Mouse (Mus musculus): Measurements from ENCODE around the gene Rbbp4. TPM values are rescaled to one million over a fixed set of nuclear protein-coding genes. Genes with fewer than 3 reads are reported as not detected.
A peak's percentile ranks its signal among the peaks of the same experiment; 100 is the strongest.

The Rbbp4 gene
- total RNA-seq, 1 experiment = 81.2 TPM

DNA sequence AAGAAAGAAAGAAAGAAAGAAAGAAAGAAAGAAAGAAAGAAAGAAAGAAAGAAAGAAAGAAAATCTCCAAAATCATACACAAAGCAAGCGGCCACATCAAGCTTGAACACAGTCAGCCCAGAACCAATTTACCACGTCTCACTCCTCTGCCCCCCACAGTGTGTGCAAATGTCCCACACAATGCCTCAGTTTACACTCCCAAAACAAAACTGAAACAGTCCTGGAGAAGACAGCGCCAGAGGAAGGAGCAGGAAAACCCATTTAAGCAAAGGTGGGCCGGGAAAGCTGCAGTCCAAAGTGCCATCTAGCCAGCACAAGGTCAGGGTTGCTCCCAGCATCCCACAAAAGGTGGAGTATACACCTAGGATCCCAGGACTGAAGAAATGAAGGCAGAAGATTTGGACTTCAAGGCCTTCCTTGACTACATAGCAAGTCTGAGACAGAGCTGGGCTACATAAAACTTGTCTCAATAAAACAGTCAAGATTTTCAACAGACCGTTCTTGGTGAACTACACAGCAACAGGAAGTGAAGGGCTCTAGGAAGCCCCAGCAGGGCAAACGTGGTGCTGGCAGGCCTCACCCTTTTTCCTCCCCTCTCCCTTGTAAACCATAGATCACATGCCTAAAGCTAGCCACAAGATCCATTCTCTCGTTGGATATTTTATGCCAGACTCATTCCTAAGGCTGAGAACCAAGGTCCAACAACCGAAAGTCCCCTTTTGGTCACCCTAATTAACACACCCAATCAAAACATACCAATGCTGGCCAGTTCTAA is 38.2 kb upstream of the Rbbp4 start:
- Histone ChIP-seq H3K9ac (ENCODE audit: insufficient read depth, low read depth, low read length, poor library complexity, severe bottlenecking) (peak overlapping the region; percentile 74), H3K36me3 (ENCODE audit: control insufficient read depth, insufficient read depth, low read length, poor library complexity, severe bottlenecking) (no peaks in the 10 kb centered on the region; the same call in 1 of the 2 replicates), H3K4me1 (ENCODE audit: control insufficient read depth in 2 of 2, insufficient read depth in 2 of 2, low read length in 2 of 2, poor library complexity in 1 of 2) (peaks cover 5 to 6% of the 10 kb centered on the region in 2 experiments; a peak in 2 of 4 replicates), H3K4me3 (ENCODE audit: insufficient read depth in 1 of 2, low read depth in 1 of 2, low read length in 2 of 2, poor library complexity in 1 of 2, severe bottlenecking in 1 of 2) (peak overlapping the region; percentile 57 to 83), H3K27ac (ENCODE audit: insufficient read depth, low read depth, low read length, poor library complexity, severe bottlenecking) (peak overlapping the region; percentile 92), H3K9me3 (ENCODE audit: control insufficient read depth, insufficient read depth, low read depth, low read length) (no peaks in the 10 kb centered on the region)
- TF ChIP-seq ZC3H11A (IDR thresholded peaks at IDR 0.05; ENCODE audit: borderline replicate concordance, low read depth, low read length) (no peak), MAFK (IDR thresholded peaks at IDR 0.05; ENCODE audit: insufficient read depth, low read depth, low read length) (no peak), CHD2 (IDR thresholded peaks at IDR 0.05; ENCODE audit: low read depth, low read length) (no peak), HCFC1 (IDR thresholded peaks at IDR 0.05; ENCODE audit: borderline replicate concordance, insufficient read depth, low read length) (no peak), ZNF384 (IDR thresholded peaks at IDR 0.05; ENCODE audit: low read depth, low read length) (no peak)
- DNase-seq (ENCODE audit: low read depth, low spot score) = no peak
- in situ Hi-C loops (cut with MboI; ENCODE audit: low sequenced_read_pairs in 2 of 2, unreplicated experiment in 2 of 2) = no loop called here

GRCm38 (mm10) chr4:129371391-129371790 is 36.2 kb upstream of the Rbbp4 start:
- H3K9ac ChIP-seq (ENCODE audit: insufficient read depth, low read depth, low read length, poor library complexity, severe bottlenecking) = no peak overlapping the region
- H3K36me3 ChIP-seq (ENCODE audit: control insufficient read depth, insufficient read depth, low read length, poor library complexity, severe bottlenecking) = peaks cover 8% of the 10 kb centered on the region
- no peak overlapping the region for H3K4me3 ChIP-seq (ENCODE audit: insufficient read depth in 1 of 2, low read depth in 1 of 2, low read length in 2 of 2, poor library complexity in 1 of 2, severe bottlenecking in 1 of 2)
- H3K27ac ChIP-seq (ENCODE audit: insufficient read depth, low read depth, low read length, poor library complexity, severe bottlenecking) = no peak overlapping the region
- TF ChIP-seq MAFK (IDR thresholded peaks at IDR 0.05; ENCODE audit: insufficient read depth, low read depth, low read length) (no peak), ZC3H11A (IDR thresholded peaks at IDR 0.05; ENCODE audit: borderline replicate concordance, low read depth, low read length) (no peak), CHD2 (IDR thresholded peaks at IDR 0.05; ENCODE audit: low read depth, low read length) (no peak), HCFC1 (IDR thresholded peaks at IDR 0.05; ENCODE audit: borderline replicate concordance, insufficient read depth, low read length) (no peak), ZNF384 (IDR thresholded peaks at IDR 0.05; ENCODE audit: low read depth, low read length) (no peak)
- in situ Hi-C loops (cut with MboI; ENCODE audit: low sequenced_read_pairs in 2 of 2, unreplicated experiment in 2 of 2) = no loop called here
- H3K9me3 ChIP-seq (ENCODE audit: control insufficient read depth, insufficient read depth, low read depth, low read length) = no peaks in the 10 kb centered on the region
- DNase-seq (ENCODE audit: low read depth, low spot score) = no peak
- H3K4me1 ChIP-seq (ENCODE audit: control insufficient read depth in 2 of 2, insufficient read depth in 2 of 2, low read length in 2 of 2, poor library complexity in 1 of 2) = peaks cover 5 to 6% of the 10 kb centered on the region in 2 experiments; a peak in 2 of 4 replicates

- TF ChIP-seq CHD2 (IDR thresholded peaks at IDR 0.05; ENCODE audit: low read depth, low read length) = no peak
- H3K9ac ChIP-seq (ENCODE audit: insufficient read depth, low read depth, low read length, poor library complexity, severe bottlenecking) = no peak overlapping the region
- no peak overlapping the region for H3K4me3 ChIP-seq (ENCODE audit: insufficient read depth in 1 of 2, low read depth in 1 of 2, low read length in 2 of 2, poor library complexity in 1 of 2, severe bottlenecking in 1 of 2)
- H3K9me3 ChIP-seq (ENCODE audit: control insufficient read depth, insufficient read depth, low read depth, low read length) = no peaks in the 10 kb centered on the region
- in situ Hi-C loops (cut with MboI; ENCODE audit: low sequenced_read_pairs in 2 of 2, unreplicated experiment in 2 of 2) = no loop called here
- H3K36me3 ChIP-seq (ENCODE audit: control insufficient read depth, insufficient read depth, low read length, poor library complexity, severe bottlenecking) = peaks cover 22% of the 10 kb centered on the region
- H3K4me1 ChIP-seq (ENCODE audit: control insufficient read depth in 2 of 2, insufficient read depth in 2 of 2, low read length in 2 of 2, poor library complexity in 1 of 2) = peaks cover 9 to 16% of the 10 kb centered on the region in 2 experiments
- H3K27ac ChIP-seq (ENCODE audit: insufficient read depth, low read depth, low read length, poor library complexity, severe bottlenecking) = no peak overlapping the region
- DNase-seq (ENCODE audit: low read depth, low spot score) = no peak
These were observed 30.1 kb upstream of the Rbbp4 start for GRCm38 (mm10) chr4:129365224-129365623.

GRCm38 (mm10) chr4:129364379-129364778 is 29.2 kb upstream of the Rbbp4 start:
- no peak for DNase-seq (ENCODE audit: low read depth, low spot score)
- Histone ChIP-seq H3K9ac (ENCODE audit: insufficient read depth, low read depth, low read length, poor library complexity, severe bottlenecking) (no peak overlapping the region), H3K36me3 (ENCODE audit: control insufficient read depth, insufficient read depth, low read length, poor library complexity, severe bottlenecking) (peaks cover 28% of the 10 kb centered on the region), H3K4me1 (ENCODE audit: control insufficient read depth in 2 of 2, insufficient read depth in 2 of 2, low read length in 2 of 2, poor library complexity in 1 of 2) (peaks cover 5 to 14% of the 10 kb centered on the region in 2 experiments), H3K4me3 (ENCODE audit: insufficient read depth in 1 of 2, low read depth in 1 of 2, low read length in 2 of 2, poor library complexity in 1 of 2, severe bottlenecking in 1 of 2) (no peak overlapping the region), H3K9me3 (ENCODE audit: control insufficient read depth, insufficient read depth, low read depth, low read length) (no peaks in the 10 kb centered on the region), H3K27ac (ENCODE audit: insufficient read depth, low read depth, low read length, poor library complexity, severe bottlenecking) (no peak overlapping the region)
- in situ Hi-C loops (cut with MboI; ENCODE audit: low sequenced_read_pairs in 2 of 2, unreplicated experiment in 2 of 2) = no loop called here
- no peak for TF ChIP-seq ZC3H11A (IDR thresholded peaks at IDR 0.05; ENCODE audit: borderline replicate concordance, low read depth, low read length)

GRCm38 (mm10) chr4:129363463-129363862 is 28.3 kb upstream of the Rbbp4 start:
- peaks cover 5 to 14% of the 10 kb centered on the region in 2 experiments for H3K4me1 ChIP-seq (ENCODE audit: control insufficient read depth in 2 of 2, insufficient read depth in 2 of 2, low read length in 2 of 2, poor library complexity in 1 of 2)
- no peak for TF ChIP-seq CHD2 (IDR thresholded peaks at IDR 0.05; ENCODE audit: low read depth, low read length)
- no peak for TF ChIP-seq HCFC1 (IDR thresholded peaks at IDR 0.05; ENCODE audit: borderline replicate concordance, insufficient read depth, low read length)
- TF ChIP-seq ZC3H11A (IDR thresholded peaks at IDR 0.05; ENCODE audit: borderline replicate concordance, low read depth, low read length) = no peak
- TF ChIP-seq ZNF384 (IDR thresholded peaks at IDR 0.05; ENCODE audit: low read depth, low read length) = no peak
- TF ChIP-seq MAFK (IDR thresholded peaks at IDR 0.05; ENCODE audit: insufficient read depth, low read depth, low read length) = no peak
- 0 out of 2 replicates have a peak overlapping the region, but pooled peaks have one; percentile 1 for H3K27ac ChIP-seq (ENCODE audit: insufficient read depth, low read depth, low read length, poor library complexity, severe bottlenecking)
- H3K9ac ChIP-seq (ENCODE audit: insufficient read depth, low read depth, low read length, poor library complexity, severe bottlenecking) = no peak overlapping the region
- no peak overlapping the region for H3K4me3 ChIP-seq (ENCODE audit: insufficient read depth in 1 of 2, low read depth in 1 of 2, low read length in 2 of 2, poor library complexity in 1 of 2, severe bottlenecking in 1 of 2)
- in situ Hi-C loops (cut with MboI; ENCODE audit: low sequenced_read_pairs in 2 of 2, unreplicated experiment in 2 of 2) = no loop called here
- H3K36me3 ChIP-seq (ENCODE audit: control insufficient read depth, insufficient read depth, low read length, poor library complexity, severe bottlenecking) = peaks cover 28% of the 10 kb centered on the region
- no peak for DNase-seq (ENCODE audit: low read depth, low spot score)
- no peaks in the 10 kb centered on the region for H3K9me3 ChIP-seq (ENCODE audit: control insufficient read depth, insufficient read depth, low read depth, low read length)
